Mouse (Mus musculus): ENCODE measurements around the gene Abi3bp. TPM values are rescaled to one million over a fixed set of nuclear protein-coding genes. Genes with fewer than 3 reads are reported as not detected.

The Abi3bp gene
- polyA plus RNA-seq, 1 experiment from 2014 or later = 0.44 TPM

- DNase-seq (ENCODE audit: low spot score) (no peak), ATAC-seq (replicated peaks; ENCODE audit: low FRiP score) (no peak)
- no peak overlapping the region for H3K4me2 ChIP-seq
- no peaks in the 10 kb centered on the region for H3K27me3 ChIP-seq (replicated peaks; ENCODE audit: control insufficient read depth, insufficient read depth, low read length)
- H3K27ac ChIP-seq (ENCODE audit: low read depth, low read length) = no peak overlapping the region
- 83% methylated on average over 2 of the region's 2 CpGs for WGBS
- no peaks in the 10 kb centered on the region for H3K36me3 ChIP-seq (ENCODE audit: control insufficient read depth, insufficient read depth, low read length)
- no peak overlapping the region for H3K9ac ChIP-seq (ENCODE audit: low read depth, low read length)
- no peaks in the 10 kb centered on the region for H3K9me3 ChIP-seq (ENCODE audit: control insufficient read depth, low read length)
- no peaks in the 10 kb centered on the region for H3K4me1 ChIP-seq (replicated peaks; ENCODE audit: control insufficient read depth, insufficient read depth, low read length)
- no peak overlapping the region for H3K4me3 ChIP-seq (ENCODE audit: low read depth, low read length)
Observed at GRCm38 (mm10) chr16:56473160-56473559, 4.5 kb upstream of the Abi3bp start.

- no peak overlapping the region for H3K27ac ChIP-seq (ENCODE audit: low read depth, low read length)
- H3K4me2 ChIP-seq = no peak overlapping the region
- WGBS = 86% methylated on average over 5 of the region's 5 CpGs
- DNase-seq (ENCODE audit: low spot score) (no peak), ATAC-seq (replicated peaks; ENCODE audit: low FRiP score) (no peak)
- H3K36me3 ChIP-seq (ENCODE audit: control insufficient read depth, insufficient read depth, low read length) = no peaks in the 10 kb centered on the region
- no peaks in the 10 kb centered on the region for H3K27me3 ChIP-seq (replicated peaks; ENCODE audit: control insufficient read depth, insufficient read depth, low read length)
- H3K9me3 ChIP-seq (ENCODE audit: control insufficient read depth, low read length) = no peaks in the 10 kb centered on the region
- no peak overlapping the region for H3K4me3 ChIP-seq (ENCODE audit: low read depth, low read length)
- no peak overlapping the region for H3K9ac ChIP-seq (ENCODE audit: low read depth, low read length)
- H3K4me1 ChIP-seq (replicated peaks; ENCODE audit: control insufficient read depth, insufficient read depth, low read length) = no peaks in the 10 kb centered on the region
Observed at GRCm38 (mm10) chr16:56475676-56476075, 2.0 kb upstream of the Abi3bp start.

GRCm38 (mm10) chr16:56478575-56479191 is 1.0 kb downstream of the Abi3bp start:
- DNase-seq (ENCODE audit: low spot score) = no peak
- 54% methylated on average over 12 of the region's 12 CpGs for WGBS

GRCm38 (mm10) chr16:56483466-56483865 is 5.8 kb downstream of the Abi3bp start:
- no peaks in the 10 kb centered on the region for H3K27me3 ChIP-seq (replicated peaks; ENCODE audit: control insufficient read depth, insufficient read depth, low read length)
- no peak for ATAC-seq (replicated peaks; ENCODE audit: low FRiP score)

More at GRCm38 (mm10) chr16:56478575-56479191, 1.0 kb downstream of the Abi3bp start:
- Histone ChIP-seq H3K27me3 (replicated peaks; ENCODE audit: control insufficient read depth, insufficient read depth, low read length) (no peaks in the 10 kb centered on the region), H3K4me2 (peak overlapping the region; percentile 26), H3K9me3 (ENCODE audit: control insufficient read depth, low read length) (no peaks in the 10 kb centered on the region), H3K9ac (ENCODE audit: low read depth, low read length) (no peak overlapping the region), H3K4me3 (ENCODE audit: low read depth, low read length) (no peak overlapping the region; the same call in 1 of the 2 replicates), H3K36me3 (ENCODE audit: control insufficient read depth, insufficient read depth, low read length) (no peaks in the 10 kb centered on the region), H3K27ac (ENCODE audit: low read depth, low read length) (no peak overlapping the region), H3K4me1 (replicated peaks; ENCODE audit: control insufficient read depth, insufficient read depth, low read length) (no peaks in the 10 kb centered on the region)
- ATAC-seq (replicated peaks; ENCODE audit: low FRiP score) = no peak

GRCm38 (mm10) chr16:56486461-56486860 is 8.8 kb downstream of the Abi3bp start:
- Histone ChIP-seq H3K27me3 (replicated peaks; ENCODE audit: control insufficient read depth, insufficient read depth, low read length) (no peaks in the 10 kb centered on the region), H3K36me3 (ENCODE audit: control insufficient read depth, insufficient read depth, low read length) (no peaks in the 10 kb centered on the region), H3K9ac (ENCODE audit: low read depth, low read length) (no peak overlapping the region), H3K4me2 (no peak overlapping the region), H3K4me3 (ENCODE audit: low read depth, low read length) (no peak overlapping the region), H3K9me3 (ENCODE audit: control insufficient read depth, low read length) (no peaks in the 10 kb centered on the region), H3K4me1 (replicated peaks; ENCODE audit: control insufficient read depth, insufficient read depth, low read length) (no peaks in the 10 kb centered on the region), H3K27ac (ENCODE audit: low read depth, low read length) (no peak overlapping the region)
- ATAC-seq (replicated peaks; ENCODE audit: low FRiP score) = no peak
- no peak for DNase-seq (ENCODE audit: low spot score)
- WGBS = 72% methylated on average over 4 of the region's 4 CpGs

More at GRCm38 (mm10) chr16:56483466-56483865, 5.8 kb downstream of the Abi3bp start:
- no peaks in the 10 kb centered on the region for H3K9me3 ChIP-seq (ENCODE audit: control insufficient read depth, low read length)
- no peaks in the 10 kb centered on the region for H3K4me1 ChIP-seq (replicated peaks; ENCODE audit: control insufficient read depth, insufficient read depth, low read length)
- H3K9ac ChIP-seq (ENCODE audit: low read depth, low read length) = no peak overlapping the region
- WGBS = 91% methylated on average over 10 of the region's 10 CpGs
- H3K4me3 ChIP-seq (ENCODE audit: low read depth, low read length) = no peak overlapping the region
- DNase-seq (ENCODE audit: low spot score) = no peak
- H3K4me2 ChIP-seq = no peak overlapping the region
- H3K27ac ChIP-seq (ENCODE audit: low read depth, low read length) = no peak overlapping the region
- H3K36me3 ChIP-seq (ENCODE audit: control insufficient read depth, insufficient read depth, low read length) = no peaks in the 10 kb centered on the region

- no peak overlapping the region for H3K4me2 ChIP-seq
- H3K27ac ChIP-seq (ENCODE audit: low read depth, low read length) = no peak overlapping the region
- WGBS = 71% methylated on average over 3 of the region's 3 CpGs
- ATAC-seq (replicated peaks; ENCODE audit: low FRiP score) (no peak), DNase-seq (ENCODE audit: low spot score) (no peak)
- no peaks in the 10 kb centered on the region for H3K4me1 ChIP-seq (replicated peaks; ENCODE audit: control insufficient read depth, insufficient read depth, low read length)
- H3K27me3 ChIP-seq (replicated peaks; ENCODE audit: control insufficient read depth, insufficient read depth, low read length) = no peaks in the 10 kb centered on the region
- H3K4me3 ChIP-seq (ENCODE audit: low read depth, low read length) = no peak overlapping the region
- no peaks in the 10 kb centered on the region for H3K36me3 ChIP-seq (ENCODE audit: control insufficient read depth, insufficient read depth, low read length)
- no peak overlapping the region for H3K9ac ChIP-seq (ENCODE audit: low read depth, low read length)
- no peaks in the 10 kb centered on the region for H3K9me3 ChIP-seq (ENCODE audit: control insufficient read depth, low read length)
Observed at GRCm38 (mm10) chr16:56490861-56491260, 13.2 kb downstream of the Abi3bp start.

GRCm38 (mm10) chr16:56495266-56495665 is 17.6 kb downstream of the Abi3bp start:
- H3K4me3 ChIP-seq (ENCODE audit: low read depth, low read length) = no peak overlapping the region
- no peaks in the 10 kb centered on the region for H3K27me3 ChIP-seq (replicated peaks; ENCODE audit: control insufficient read depth, insufficient read depth, low read length)
- WGBS = 53% methylated on average over 4 of the region's 4 CpGs
- no peak overlapping the region for H3K27ac ChIP-seq (ENCODE audit: low read depth, low read length)
- H3K4me1 ChIP-seq (replicated peaks; ENCODE audit: control insufficient read depth, insufficient read depth, low read length) = no peaks in the 10 kb centered on the region
- H3K36me3 ChIP-seq (ENCODE audit: control insufficient read depth, insufficient read depth, low read length) = no peaks in the 10 kb centered on the region
- H3K4me2 ChIP-seq = no peak overlapping the region
- no peak for DNase-seq (ENCODE audit: low spot score)
- no peak overlapping the region for H3K9ac ChIP-seq (ENCODE audit: low read depth, low read length)
- no peak for ATAC-seq (replicated peaks; ENCODE audit: low FRiP score)
- no peaks in the 10 kb centered on the region for H3K9me3 ChIP-seq (ENCODE audit: control insufficient read depth, low read length)

GRCm38 (mm10) chr16:56496743-56497142 is 19.1 kb downstream of the Abi3bp start:
- no peak overlapping the region for H3K27ac ChIP-seq (ENCODE audit: low read depth, low read length)
- 57% methylated on average over 4 of the region's 4 CpGs for WGBS
- no peaks in the 10 kb centered on the region for H3K9me3 ChIP-seq (ENCODE audit: control insufficient read depth, low read length)
- H3K9ac ChIP-seq (ENCODE audit: low read depth, low read length) = no peak overlapping the region
- no peaks in the 10 kb centered on the region for H3K27me3 ChIP-seq (replicated peaks; ENCODE audit: control insufficient read depth, insufficient read depth, low read length)
- H3K4me3 ChIP-seq (ENCODE audit: low read depth, low read length) = no peak overlapping the region
- H3K4me1 ChIP-seq (replicated peaks; ENCODE audit: control insufficient read depth, insufficient read depth, low read length) = no peaks in the 10 kb centered on the region
- DNase-seq (ENCODE audit: low spot score) = no peak
- H3K4me2 ChIP-seq = no peak overlapping the region
- ATAC-seq (replicated peaks; ENCODE audit: low FRiP score) = no peak
- no peaks in the 10 kb centered on the region for H3K36me3 ChIP-seq (ENCODE audit: control insufficient read depth, insufficient read depth, low read length)

GRCm38 (mm10) chr16:56498680-56499079 is 21.0 kb downstream of the Abi3bp start:
- no peak overlapping the region for H3K4me3 ChIP-seq (ENCODE audit: low read depth, low read length)
- no peaks in the 10 kb centered on the region for H3K9me3 ChIP-seq (ENCODE audit: control insufficient read depth, low read length)
- no peak overlapping the region for H3K4me2 ChIP-seq
- no peaks in the 10 kb centered on the region for H3K27me3 ChIP-seq (replicated peaks; ENCODE audit: control insufficient read depth, insufficient read depth, low read length)
- no peak overlapping the region for H3K9ac ChIP-seq (ENCODE audit: low read depth, low read length)
- H3K36me3 ChIP-seq (ENCODE audit: control insufficient read depth, insufficient read depth, low read length) = no peaks in the 10 kb centered on the region
- ATAC-seq (replicated peaks; ENCODE audit: low FRiP score) = no peak
- no peak overlapping the region for H3K27ac ChIP-seq (ENCODE audit: low read depth, low read length)
- H3K4me1 ChIP-seq (replicated peaks; ENCODE audit: control insufficient read depth, insufficient read depth, low read length) = no peaks in the 10 kb centered on the region
- no peak for DNase-seq (ENCODE audit: low spot score)
- 50% methylated on average over 1 of the region's 1 CpGs for WGBS

Data from liver, embryonic 11.5 days (tissue).